22 mouse cellular contexts compared by ENCODE assay signal in the genomic region with DNA sequence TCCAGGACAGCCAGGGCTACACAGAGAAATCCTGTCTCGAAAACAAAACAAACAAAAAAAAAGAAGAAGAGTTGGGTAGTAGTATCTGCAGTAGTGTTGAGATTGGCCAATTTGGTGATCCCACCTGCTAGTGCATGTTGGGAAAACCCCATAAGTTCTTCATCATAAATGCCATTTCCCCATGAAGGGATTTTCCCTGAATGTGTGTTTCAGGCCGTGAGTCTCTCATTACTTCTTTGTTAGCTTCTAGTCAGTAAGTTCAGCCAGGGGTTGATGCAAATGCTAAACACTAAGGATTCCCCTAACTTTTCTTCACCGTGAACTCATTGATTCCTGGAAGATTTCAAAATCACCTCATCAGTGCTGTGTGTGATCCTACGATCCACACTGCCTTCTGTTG. TPM values are rescaled to one million over a fixed set of nuclear protein-coding genes. Genes with fewer than 3 reads are reported as not detected.
"Had no signal": no experiment of that assay in that cellular context is flagged by ENCODE, and none has a peak within 500 bp of the region (broad histone marks: within the 10 kb centered on the region; RNA-seq: fewer than 3 reads in every experiment).

No protein-coding gene starts in this region.

- H3K9ac ChIP-seq: limb, embryonic 12.5 days; limb, embryonic 15.5 days; liver, embryonic 12.5 days; liver, embryonic 15.5 days; lung, embryonic 15.5 days; midbrain, embryonic 12.5 days; midbrain, embryonic 15.5 days; neural tube, embryonic 13.5 days had no signal

- DNase-seq: kidney, adult 9 months; kidney, postnatal 14 days; kidney, postnatal 4 days; layer of hippocampus, adult 9-11 months; lung, adult 18-20 months; lung, postnatal 14 days; retina, postnatal 1 day; right cerebral cortex, postnatal 25 days; spleen, adult 18-20 months; thymus, adult 18-20 months; thymus, postnatal 36 days had no signal

- H3K4me1 ChIP-seq: liver, embryonic 15.5 days; midbrain, embryonic 12.5 days; midbrain, embryonic 15.5 days had no signal

- H3K9me3 ChIP-seq: limb, embryonic 12.5 days; limb, embryonic 15.5 days; liver, embryonic 12.5 days; liver, embryonic 15.5 days; lung, embryonic 15.5 days; midbrain, embryonic 12.5 days; midbrain, embryonic 15.5 days; neural tube, embryonic 13.5 days had no signal

- H3K4me3 ChIP-seq: limb, embryonic 12.5 days; limb, embryonic 15.5 days; liver, embryonic 12.5 days; liver, embryonic 15.5 days; lung, embryonic 15.5 days; midbrain, embryonic 12.5 days; midbrain, embryonic 15.5 days; neural tube, embryonic 13.5 days had no signal

- H3K27ac ChIP-seq: limb, embryonic 12.5 days; limb, embryonic 15.5 days; liver, embryonic 12.5 days; liver, embryonic 15.5 days; lung, embryonic 15.5 days; macrophage; midbrain, embryonic 12.5 days; midbrain, embryonic 15.5 days; neural tube, embryonic 13.5 days had no signal

- ATAC-seq: liver, embryonic 12.5 days; midbrain, embryonic 15.5 days had no signal

- H3K4me2 ChIP-seq: limb, embryonic 12.5 days; limb, embryonic 15.5 days; liver, embryonic 12.5 days; liver, embryonic 15.5 days; lung, embryonic 15.5 days; midbrain, embryonic 12.5 days; midbrain, embryonic 15.5 days; neural tube, embryonic 13.5 days had no signal

- H3K36me3 ChIP-seq: limb, embryonic 12.5 days; limb, embryonic 15.5 days; liver, embryonic 15.5 days; lung, embryonic 15.5 days; midbrain, embryonic 12.5 days; midbrain, embryonic 15.5 days; neural tube, embryonic 13.5 days had no signal

- H3K27me3 ChIP-seq: limb, embryonic 12.5 days; limb, embryonic 15.5 days; liver, embryonic 12.5 days; liver, embryonic 15.5 days; lung, embryonic 15.5 days; midbrain, embryonic 12.5 days; midbrain, embryonic 15.5 days; neural tube, embryonic 13.5 days had no signal

RNA-seq across cellular contexts. Expression of a gene that starts 59.6 kb away (rescaled TPM):
- total RNA-seq: left cerebral cortex, adult 18-20 months; megakaryocyte, adult 5-6 weeks had no signal
- polyA plus RNA-seq: macrophage had no signal
